Mouse (Mus musculus) right cerebral cortex, adult 18-20 months (tissue): ENCODE data around the gene Hepacam.

ENCODE experiments used
- DNase-seq: peaks from one replicate; pipeline ENCODE4 v3.0.0; 2022; ENCODE audit warnings: mixed read lengths

The Hepacam gene

GRCm38 (mm10) chr9:37434932-37435331, 67.8 kb downstream of the Hepacam start:
- no peak for DNase-seq

DNA sequence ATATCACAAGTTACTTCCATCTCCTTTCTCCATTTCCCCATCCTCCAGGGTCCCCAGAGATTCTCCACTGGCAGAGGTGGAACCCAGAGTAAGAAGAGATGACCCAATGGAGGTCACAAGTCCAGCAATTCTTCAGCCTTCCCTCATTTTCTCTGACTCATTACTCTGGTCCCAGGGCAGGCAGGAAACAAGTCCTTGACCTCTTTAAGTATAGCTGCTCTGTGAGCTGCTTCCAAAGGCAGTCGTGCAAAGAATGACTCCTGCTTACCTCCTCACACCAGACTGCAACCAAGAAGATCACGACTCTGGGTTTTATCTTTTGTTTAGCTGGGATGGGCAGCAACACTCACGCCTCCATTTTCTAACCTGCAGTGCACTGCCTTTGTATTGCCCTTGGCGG, 68.5 kb downstream of the Hepacam start:
- DNase-seq: no peak
